Mouse (Mus musculus): ENCODE measurements around the gene Elk1.

DNA sequence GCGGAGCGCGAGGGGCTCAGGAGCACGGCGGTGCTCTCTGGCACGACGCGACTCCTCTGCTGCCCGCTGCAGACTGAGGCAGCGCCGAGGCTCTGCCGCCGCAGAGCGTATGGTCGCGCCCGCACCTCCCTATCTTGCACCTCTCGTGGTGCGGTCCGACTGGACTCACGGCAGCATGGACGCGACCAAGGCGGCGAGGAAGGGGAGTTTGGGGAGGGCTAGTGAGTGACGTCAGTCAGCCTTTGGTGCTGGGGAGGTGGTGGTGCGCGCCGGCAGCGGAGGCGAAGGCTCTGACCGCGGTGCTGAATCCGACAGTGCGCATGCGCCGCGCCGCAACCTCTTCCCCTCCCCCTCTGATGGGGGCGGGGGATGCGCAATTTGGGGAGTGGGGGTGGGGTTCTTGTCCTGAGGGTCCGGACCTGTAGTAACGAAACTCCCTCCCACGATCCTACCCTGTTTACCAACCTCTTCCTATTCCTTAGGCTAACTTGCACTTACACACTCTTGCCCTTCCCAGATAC, 29.5 kb downstream of the Elk1 start, which contains the start of gene Syn1:
- TF ChIP-seq CTCF (IDR thresholded peaks at IDR 0.05; ENCODE audit: extremely low read depth, insufficient read depth, insufficient read length, insufficient replicate concordance) (no peak), POLR2A (IDR thresholded peaks at IDR 0.05; ENCODE audit: low read depth, low read length) (no peak)
